Mouse (Mus musculus) left cerebral cortex, adult 18-20 months (tissue): ENCODE measurements around the gene Cnga1. TPM values are rescaled to one million over a fixed set of nuclear protein-coding genes. Genes with fewer than 3 reads are reported as not detected.

ENCODE experiments used
- DNase-seq, 2 experiments: peaks; one replicate each; pipeline ENCODE4 v3.0.0; 2021 to 2022; ENCODE audit warnings: low spot score in 2 of 2, mixed read lengths in 1 of 2
- total RNA-seq, 2 experiments: library from RNA; stranded (reverse); gene quantifications; 2 replicates each; pipeline ENCODE4 v1.2.3; 2021

The Cnga1 gene
- total RNA-seq, 2 experiments from 2014 or later: not detected

- no peak for DNase-seq
These were observed 87.8 kb downstream of the Cnga1 start for GRCm38 (mm10) chr5:72556245-72556644.

Other genes starting within 250 kb of the Cnga1 start
- under 1 TPM; 0.14 TPM for gene Corin, start 139.8 kb downstream of the Cnga1 start, total RNA-seq
- gene Nfxl1, start 84.6 kb downstream of the Cnga1 start, total RNA-seq: 10 to 100 TPM; 13.5 to 16.6 TPM
- gene Zar1, start 63.0 kb downstream of the Cnga1 start, total RNA-seq: not detected
- not detected for gene Gm5868, start 56.7 kb downstream of the Cnga1 start, total RNA-seq
- gene Nipal1, start 3.5 kb upstream of the Cnga1 start, total RNA-seq: not detected
- under 1 TPM; 0.19 to 0.35 TPM for gene Txk, start 108.5 kb upstream of the Cnga1 start, total RNA-seq
- 1 to 10 TPM; 2.4 to 3.0 TPM for gene Tec, start 224.2 kb upstream of the Cnga1 start, total RNA-seq